ENCODE assay signal across 23 mouse cellular contexts in genomic region chr6:55240591-55241260, GRCm38 (mm10). TPM values are rescaled to one million over a fixed set of nuclear protein-coding genes. Genes with fewer than 3 reads are reported as not detected.
DNase-seq lines count a peak whose midpoint lies in the region; ATAC-seq and TF ChIP-seq lines count a peak whose summit lies in the region.
"Had no signal": no experiment of that assay in that cellular context is flagged by ENCODE, and none has a peak within 500 bp of the region (broad histone marks: within the 10 kb centered on the region; RNA-seq: fewer than 3 reads in every experiment).

No protein-coding gene starts in this region.

- no peaks in the 10 kb centered on the region for H3K9me3 ChIP-seq in heart, embryonic 13.5 days
- no peaks in the 10 kb centered on the region for H3K9me3 ChIP-seq in lung, postnatal 0 days (ENCODE audit: low read length)
- H3K9me3 ChIP-seq in heart, postnatal 0 days (replicated peaks; ENCODE audit: control insufficient read depth, low read length), result no peaks in the 10 kb centered on the region
- H3K9me3 ChIP-seq: embryonic facial prominence, embryonic 12.5 days; hindbrain, embryonic 13.5 days; liver, embryonic 13.5 days; midbrain, embryonic 12.5 days had no signal

- peak overlapping the region; percentile 75 for H3K27ac ChIP-seq in heart, embryonic 13.5 days (replicated peaks)
- peak overlapping the region; percentile 26; the same call in 1 of the 2 replicates for H3K27ac ChIP-seq in lung, postnatal 0 days (ENCODE audit: low read length)
- H3K27ac ChIP-seq in heart, postnatal 0 days (ENCODE audit: low read depth), result no peak overlapping the region
- H3K27ac ChIP-seq: embryonic facial prominence, embryonic 12.5 days; hindbrain, embryonic 13.5 days; layer of hippocampus, adult 2 months; left cerebral cortex, adult 2 months; liver, embryonic 13.5 days; midbrain, embryonic 12.5 days had no signal

- no peak for TF ChIP-seq CTCF in lung, postnatal 0 days (IDR thresholded peaks at IDR 0.05)
- no peak for TF ChIP-seq CTCF in heart, postnatal 0 days (IDR thresholded peaks at IDR 0.05; ENCODE audit: low read depth)

- H3K27me3 ChIP-seq in heart, embryonic 13.5 days (replicated peaks), result no peaks in the 10 kb centered on the region; the same call in 1 of the 2 replicates
- H3K27me3 ChIP-seq in lung, postnatal 0 days (replicated peaks; ENCODE audit: insufficient read depth, low read length), result no peaks in the 10 kb centered on the region
- no peaks in the 10 kb centered on the region for H3K27me3 ChIP-seq in heart, postnatal 0 days (ENCODE audit: control insufficient read depth, insufficient read depth, low read length)
- H3K27me3 ChIP-seq: embryonic facial prominence, embryonic 12.5 days; hindbrain, embryonic 13.5 days; liver, embryonic 13.5 days; midbrain, embryonic 12.5 days; Patski had no signal

- intact Hi-C loops in heart, postnatal 10 days (cut with DNase I), result no loop called here
- intact Hi-C loops in heart, postnatal 25 days (cut with DNase I), result no loop called here

- H3K4me3 ChIP-seq in heart, embryonic 13.5 days, result no peak overlapping the region
- H3K4me3 ChIP-seq in lung, postnatal 0 days (ENCODE audit: low read depth, low read length), result no peak overlapping the region
- no peak overlapping the region for H3K4me3 ChIP-seq in heart, postnatal 0 days (ENCODE audit: low read depth, low read length)
- H3K4me3 ChIP-seq: embryonic facial prominence, embryonic 12.5 days; hindbrain, embryonic 13.5 days; layer of hippocampus, adult 2 months; left cerebral cortex, adult 2 months; liver, embryonic 13.5 days; midbrain, embryonic 12.5 days had no signal

- 65% methylated on average over 9 of the region's 9 CpGs for WGBS in heart, embryonic 13.5 days
- 84% methylated on average over 9 of the region's 9 CpGs for WGBS in lung, postnatal 0 days
- WGBS in heart, postnatal 0 days, result 64% methylated on average over 9 of the region's 9 CpGs

- no peak overlapping the region for H3K9ac ChIP-seq in heart, embryonic 13.5 days
- H3K9ac ChIP-seq in lung, postnatal 0 days (replicated peaks; ENCODE audit: low read depth), result no peak overlapping the region
- no peak overlapping the region for H3K9ac ChIP-seq in heart, postnatal 0 days (replicated peaks; ENCODE audit: low read depth, low read length)
- H3K9ac ChIP-seq: embryonic facial prominence, embryonic 12.5 days; hindbrain, embryonic 13.5 days; liver, embryonic 13.5 days; midbrain, embryonic 12.5 days had no signal

- no peaks in the 10 kb centered on the region; the same call in 1 of the 2 replicates for H3K36me3 ChIP-seq in heart, embryonic 13.5 days
- no peaks in the 10 kb centered on the region for H3K36me3 ChIP-seq in lung, postnatal 0 days (ENCODE audit: insufficient read depth, low read length)
- no peaks in the 10 kb centered on the region for H3K36me3 ChIP-seq in heart, postnatal 0 days (replicated peaks; ENCODE audit: control insufficient read depth, insufficient read depth, low read length)
- H3K36me3 ChIP-seq: embryonic facial prominence, embryonic 12.5 days; liver, embryonic 13.5 days had no signal

- no peak overlapping the region for H3K4me2 ChIP-seq in heart, embryonic 13.5 days
- no peak overlapping the region for H3K4me2 ChIP-seq in lung, postnatal 0 days (replicated peaks; ENCODE audit: low read depth, low read length)
- H3K4me2 ChIP-seq in heart, postnatal 0 days (ENCODE audit: low read depth, low read length), result no peak overlapping the region
- H3K4me2 ChIP-seq: embryonic facial prominence, embryonic 12.5 days; hindbrain, embryonic 13.5 days; liver, embryonic 13.5 days; midbrain, embryonic 12.5 days had no signal

- TF ChIP-seq EP300 in lung, postnatal 0 days (IDR thresholded peaks at IDR 0.05), result no peak
- TF ChIP-seq EP300 in heart, postnatal 0 days (IDR thresholded peaks at IDR 0.05; ENCODE audit: low read depth), result no peak

- peaks cover 30% of the 10 kb centered on the region for H3K4me1 ChIP-seq in heart, embryonic 13.5 days
- peaks cover 20% of the 10 kb centered on the region; the same call in 1 of the 2 replicates for H3K4me1 ChIP-seq in lung, postnatal 0 days (ENCODE audit: insufficient read depth, low read depth, low read length)
- H3K4me1 ChIP-seq in heart, postnatal 0 days (ENCODE audit: control insufficient read depth, insufficient read depth), result peaks cover 18% of the 10 kb centered on the region
- H3K4me1 ChIP-seq: embryonic facial prominence, embryonic 12.5 days; hindbrain, embryonic 13.5 days; midbrain, embryonic 12.5 days had no signal

- DNase-seq in heart, adult 11 months, result peak; percentile 94
- no peak for DNase-seq in heart, postnatal 10 days
- no peak for DNase-seq in heart, postnatal 25 days (ENCODE audit: low spot score)
- DNase-seq in lung, postnatal 0 days (ENCODE audit: low spot score), result no peak
- no peak for DNase-seq in lung, postnatal 36 days
- DNase-seq in heart, postnatal 0 days (ENCODE audit: low spot score), result no peak
- DNase-seq: adrenal gland, postnatal 10 days; cerebellum, adult 11 months; cerebellum, adult 9-11 months; embryo, embryonic 11 days; liver, embryonic 13.5 days; lung, adult 18-20 months; lung, postnatal 10 days; retina, postnatal 1 day; thymus, postnatal 4 days had no signal

- no peak for ATAC-seq in heart, embryonic 13.5 days (ENCODE audit: extremely low read depth, insufficient number of reproducible peaks, low FRiP score, low TSS enrichment)
- ATAC-seq in lung, postnatal 0 days, result no peak
- peak; percentile 8; the same call in 1 of the 2 replicates for ATAC-seq in heart, postnatal 0 days (ENCODE audit: insufficient read depth, low read depth)
- ATAC-seq: forebrain, embryonic 14.5 days; Patski had no signal

RNA-seq across cellular contexts. Expression of gene Mindy4, which starts 37.5 kb away (rescaled TPM):
- 1 to 10 TPM; 4.9 to 5.2 TPM for total RNA-seq in heart, postnatal 10 days (2021)
- 5.0 and 6.4 TPM in 2 replicates for polyA plus RNA-seq in heart, embryonic 13.5 days (2015; fragmentation: Nextera tagmentation; extraction: Ambion mirVana)
- 1 to 10 TPM; 4.1 to 4.4 TPM for total RNA-seq in heart, postnatal 25 days (2021)
- 14.4 and 15.5 TPM in 2 replicates for polyA plus RNA-seq in lung, postnatal 0 days (2015; fragmentation: Nextera tagmentation; extraction: Ambion mirVana)
- 12.0 and 31.2 TPM in 2 replicates for total RNA-seq in heart, postnatal 0 days (2014; rRNA removed; ENCODE audit: low replicate concordance)
- polyA plus RNA-seq in heart, postnatal 0 days (2015; fragmentation: Nextera tagmentation; extraction: Ambion mirVana), result 3.3 and 3.9 TPM in 2 replicates
